Mouse (Mus musculus) retina, embryonic 14.5 days (tissue): Measurements from ENCODE around the gene Coq4.
"Not testable (repeated sequence)": the region's sequence is repeated elsewhere in the genome, so short reads cannot be mapped to it uniquely, and the experiment has no call there.

Experiments
- DNase-seq: peaks from one replicate; pipeline ENCODE4 v3.0.0-alpha.2; 2015; ENCODE audit warnings: low spot score

The Coq4 gene

DNA sequence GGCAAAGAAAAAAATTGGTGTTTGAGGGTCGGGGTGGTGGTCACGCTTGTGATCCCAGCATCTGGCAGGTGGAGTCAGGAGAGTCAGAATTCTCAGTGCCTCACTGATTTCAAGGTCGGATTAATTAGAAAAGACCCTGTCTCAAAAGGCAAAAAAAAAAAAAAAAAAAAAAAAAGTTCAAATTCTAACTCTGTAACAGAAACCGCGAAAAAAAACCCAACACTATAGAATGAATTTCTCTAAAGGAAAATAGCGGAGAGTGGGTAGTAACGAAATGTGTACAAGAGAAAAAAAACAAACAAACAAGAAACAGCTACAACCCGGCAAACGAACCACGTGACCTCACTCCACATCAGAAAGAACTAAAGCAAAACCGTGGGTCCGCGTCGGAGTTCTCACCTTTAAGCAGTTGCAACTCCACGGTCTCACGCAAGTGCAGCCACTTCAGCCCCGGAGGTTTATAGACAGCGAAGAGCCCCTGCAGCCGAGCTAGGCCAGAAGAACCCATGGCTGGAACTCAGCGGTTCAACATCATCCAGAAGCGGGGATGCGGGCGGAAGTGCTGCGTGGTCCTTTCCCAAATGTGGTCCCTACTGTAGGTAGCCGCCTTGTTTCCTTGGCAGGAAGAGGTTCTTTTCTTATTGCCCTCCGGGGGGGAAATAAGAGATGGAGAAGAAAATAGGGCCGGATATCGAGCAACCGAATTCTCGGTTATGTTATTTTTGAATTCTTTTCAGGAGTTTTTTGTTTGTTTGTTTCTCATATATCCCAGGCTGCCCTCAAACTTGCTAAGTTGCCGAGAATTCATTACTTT, at the start of gene Coq4:
Gene Coq4 (plus strand): TSS at position 390 of the 814 bp plus-strand sequence.
- DNase-seq, result peak; percentile 97

DNA sequence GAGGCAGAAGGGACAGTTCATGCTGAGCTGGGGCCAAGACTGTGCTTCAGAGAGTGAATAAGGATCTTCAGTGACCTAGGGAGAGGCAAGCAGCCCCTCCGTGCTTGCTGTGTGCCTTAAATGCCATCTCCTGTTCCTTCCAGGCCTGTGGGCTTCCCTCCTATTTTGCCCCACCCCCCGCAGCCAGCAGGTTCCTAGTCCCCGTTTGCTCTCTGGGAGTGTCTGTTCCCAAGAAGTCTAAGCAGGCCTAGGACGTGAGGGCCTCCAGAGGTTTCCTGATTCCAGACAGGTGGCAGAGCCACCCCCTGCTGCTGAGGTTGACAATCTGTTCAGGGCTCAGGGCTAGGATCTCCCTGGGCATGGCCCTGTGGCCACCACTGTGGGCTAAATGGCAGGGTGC, 48.5 kb upstream of the Coq4 start:
- no peak for DNase-seq

DNA sequence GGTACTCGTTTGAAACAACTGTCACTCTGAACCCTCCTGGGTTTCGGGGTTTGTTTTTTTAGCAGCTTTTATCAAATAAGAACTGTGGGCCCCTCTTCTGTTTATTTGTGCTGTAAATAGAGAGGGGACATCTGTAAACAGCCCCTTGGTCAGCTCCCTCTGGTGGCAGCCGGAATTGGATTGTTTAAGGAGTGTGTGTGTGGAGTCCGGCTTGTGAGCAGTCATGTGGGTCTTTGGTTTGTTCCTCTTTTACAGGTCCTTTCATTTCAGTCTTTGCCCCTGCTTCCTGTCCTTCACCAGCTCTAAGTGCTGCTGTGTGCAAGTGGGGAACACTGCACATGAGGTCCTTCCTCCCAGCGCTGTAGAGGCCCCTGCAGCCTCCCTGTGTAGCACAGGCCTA, 47.9 kb upstream of the Coq4 start:
- DNase-seq, result no peak

DNA sequence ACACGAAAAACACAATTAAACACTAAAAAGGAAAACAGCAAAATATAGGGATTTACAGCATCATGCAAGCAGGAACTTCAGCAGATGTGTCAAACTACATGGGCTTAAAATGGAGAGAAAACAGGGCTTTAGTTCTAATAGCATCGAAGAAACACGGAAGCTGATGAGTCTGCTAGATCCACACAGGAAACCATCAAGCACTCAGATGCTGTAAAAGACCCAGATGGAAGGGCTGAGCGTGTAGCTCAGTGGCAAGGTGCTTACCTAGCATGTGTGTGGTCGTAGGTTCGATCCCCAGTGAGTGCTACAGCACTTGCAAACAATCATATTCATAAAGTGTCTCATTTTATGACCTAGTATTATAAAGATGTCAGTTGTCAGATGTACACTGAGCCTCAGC, 46.1 kb upstream of the Coq4 start:
- no peak for DNase-seq

DNA sequence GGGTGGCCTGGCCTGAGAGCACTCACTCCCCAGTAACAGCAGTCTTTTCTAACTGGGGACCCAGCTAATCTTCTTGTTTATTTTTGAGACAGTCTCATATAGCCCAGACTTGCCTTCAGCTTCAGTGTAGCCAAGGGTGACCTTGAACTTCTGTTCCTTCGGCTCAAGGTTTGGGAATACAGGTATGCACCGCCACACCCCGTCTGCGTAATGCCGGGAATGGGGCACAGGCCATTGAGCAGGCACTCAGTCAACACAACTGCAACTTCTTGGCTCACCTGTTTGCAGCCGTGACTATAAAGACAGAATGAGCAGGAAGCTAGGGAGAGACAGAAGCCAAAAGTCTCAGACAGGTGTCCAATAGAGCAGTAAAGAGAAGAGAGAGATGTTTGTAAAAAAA, 43.0 kb upstream of the Coq4 start:
- DNase-seq, result no peak

DNA sequence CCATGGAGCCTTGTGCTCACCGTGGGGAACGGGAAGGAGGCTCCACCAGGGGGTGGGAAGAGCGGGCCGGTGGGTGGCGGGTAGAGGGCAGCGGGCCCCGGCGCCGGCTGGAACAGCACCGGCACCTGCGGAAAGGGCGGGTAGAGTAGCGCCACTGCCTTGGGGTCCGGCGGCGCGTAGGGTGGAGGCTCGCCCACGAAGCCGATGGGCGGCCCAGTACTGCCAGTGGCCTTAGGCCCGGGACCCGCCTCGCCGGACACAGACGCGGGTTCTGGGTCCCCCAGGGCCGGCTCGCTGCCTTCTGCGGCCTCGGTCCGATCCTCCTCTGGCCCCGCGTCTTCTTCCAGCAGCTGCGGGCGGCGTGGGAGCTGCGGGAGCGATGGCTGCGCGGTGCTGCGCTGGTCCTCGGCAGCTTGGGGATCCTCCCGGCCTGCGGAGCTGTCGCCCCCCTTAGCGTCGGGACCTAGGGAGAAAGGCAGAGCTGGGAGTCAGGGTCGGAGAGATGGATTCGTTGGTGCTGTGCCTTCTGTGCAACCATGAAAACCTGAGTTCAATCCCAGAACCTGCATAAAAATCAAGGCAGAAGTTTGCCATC, 40.0 kb upstream of the Coq4 start:
- DNase-seq, result no peak

DNA sequence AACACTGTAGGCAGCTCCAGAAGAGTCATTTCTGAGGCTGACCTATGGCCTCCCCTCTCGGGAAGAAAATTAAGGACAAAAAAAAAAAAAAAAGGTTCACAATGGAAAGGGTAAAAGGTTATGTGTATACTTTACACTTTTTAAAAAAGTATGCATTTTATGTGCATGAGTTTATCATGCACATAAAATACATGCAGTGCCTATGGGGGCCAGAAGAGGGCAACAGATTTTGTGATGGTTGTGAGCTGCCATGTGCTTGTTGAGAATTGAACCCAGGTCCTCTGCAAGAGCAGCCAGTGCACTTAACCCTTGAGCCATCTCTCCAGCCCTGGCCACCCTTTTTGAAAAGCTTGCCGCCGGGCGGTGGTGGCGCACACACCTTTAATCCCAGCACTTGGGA, 39.4 kb upstream of the Coq4 start:
- peak; percentile 40 for DNase-seq

DNA sequence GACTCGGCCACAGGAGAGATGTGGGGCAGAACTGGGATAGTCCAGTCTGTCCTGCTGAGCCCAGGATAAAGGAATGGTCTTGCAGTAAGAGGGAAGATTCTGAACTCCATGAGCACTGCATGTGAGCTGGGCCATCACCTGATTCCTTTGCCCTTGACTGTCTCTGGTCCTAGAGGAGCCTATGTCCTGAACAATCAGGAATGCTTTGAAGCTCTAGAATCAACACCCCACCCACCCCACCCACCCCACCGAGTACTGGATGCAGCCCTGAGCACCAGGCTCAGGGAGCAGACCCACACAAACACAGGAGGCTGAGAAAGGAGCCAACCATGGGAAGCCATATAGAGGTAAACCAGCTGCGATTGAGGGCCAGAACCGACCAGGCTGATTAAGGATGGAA, 38.8 kb upstream of the Coq4 start:
- no peak for DNase-seq

DNA sequence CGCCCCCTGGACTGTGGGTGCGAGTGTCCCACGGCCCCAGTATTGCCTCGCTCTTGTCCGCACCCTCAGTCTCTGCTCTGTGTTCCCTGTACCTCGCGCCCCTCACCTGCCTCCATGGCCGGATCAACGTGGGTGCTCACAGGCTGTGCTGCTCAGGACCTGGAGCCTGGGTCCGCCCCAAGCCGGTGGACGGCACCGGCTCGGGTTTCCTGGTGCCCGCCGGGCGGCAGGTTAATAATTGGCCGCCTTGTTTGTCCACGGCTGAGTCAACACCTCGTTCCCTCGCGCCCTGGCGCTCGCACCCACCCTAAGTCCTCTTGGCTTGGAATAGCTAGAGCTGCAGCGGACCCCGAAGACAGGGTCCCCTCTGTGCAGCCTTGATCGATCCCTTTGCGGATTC, 35.8 kb upstream of the Coq4 start, which contains the start of gene Gm13420:
Gene Gm13420 (minus strand): TSS at position 189 of the 400 bp plus-strand sequence.
- no peak for DNase-seq

DNA sequence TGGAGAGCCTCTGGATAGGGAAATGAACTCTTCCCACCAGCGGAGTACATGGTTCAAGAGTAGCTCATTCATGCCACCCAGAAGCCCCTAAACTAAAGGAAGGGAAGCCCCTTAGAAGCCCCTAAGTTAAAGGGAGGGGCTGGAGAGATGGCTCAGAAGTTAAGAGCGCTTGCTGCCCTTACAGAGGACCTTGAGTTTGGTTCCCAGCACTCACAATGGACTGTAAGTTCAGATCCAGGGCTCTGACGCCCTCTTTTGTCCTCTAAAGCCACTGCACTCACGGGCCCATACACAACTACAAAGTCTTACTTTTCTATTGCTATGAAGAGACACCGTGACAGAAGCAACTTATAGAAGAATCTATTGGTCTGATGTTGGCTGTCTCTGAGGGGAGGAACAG, 34.9 kb upstream of the Coq4 start:
- no peak for DNase-seq

DNA sequence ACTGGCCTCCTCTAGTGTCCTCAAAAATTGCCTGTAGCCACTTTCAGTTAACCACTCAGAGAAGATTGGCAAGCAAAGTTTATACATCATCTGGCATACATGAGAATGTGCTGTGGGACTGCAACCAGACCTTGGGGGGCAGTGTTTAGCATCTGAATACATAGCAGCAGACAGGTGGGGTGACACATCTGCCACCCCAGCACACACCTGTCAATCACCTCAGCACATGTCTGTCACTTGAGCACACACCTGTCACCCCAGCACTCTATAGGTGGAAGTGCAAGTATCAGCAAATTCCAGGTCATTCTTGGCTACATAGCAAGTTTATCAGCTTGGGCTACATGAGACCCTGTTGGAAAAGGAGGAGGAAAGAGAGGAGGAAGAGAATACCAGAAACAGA, 31.6 kb upstream of the Coq4 start:
- no peak for DNase-seq

DNA sequence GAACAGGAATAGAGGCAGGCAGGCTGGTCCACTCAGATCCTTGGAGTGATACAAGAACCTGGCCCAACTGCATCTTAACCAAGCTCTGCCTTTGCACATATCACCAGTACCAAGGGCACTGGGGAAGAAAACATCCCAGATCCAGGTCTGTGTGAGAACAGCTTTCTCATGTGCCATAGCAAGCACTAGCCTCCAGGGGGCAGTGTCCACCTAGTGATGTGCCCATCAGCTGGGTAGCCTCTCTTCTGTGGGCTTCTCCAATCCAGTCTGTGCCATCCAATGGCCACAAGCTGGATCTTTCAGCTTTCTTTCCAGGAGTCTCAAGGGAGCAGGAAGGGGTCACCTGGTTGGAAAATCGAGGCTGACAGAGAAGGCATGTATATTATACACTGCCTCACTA, 22.5 kb upstream of the Coq4 start:
- peak; percentile 88 for DNase-seq

DNA sequence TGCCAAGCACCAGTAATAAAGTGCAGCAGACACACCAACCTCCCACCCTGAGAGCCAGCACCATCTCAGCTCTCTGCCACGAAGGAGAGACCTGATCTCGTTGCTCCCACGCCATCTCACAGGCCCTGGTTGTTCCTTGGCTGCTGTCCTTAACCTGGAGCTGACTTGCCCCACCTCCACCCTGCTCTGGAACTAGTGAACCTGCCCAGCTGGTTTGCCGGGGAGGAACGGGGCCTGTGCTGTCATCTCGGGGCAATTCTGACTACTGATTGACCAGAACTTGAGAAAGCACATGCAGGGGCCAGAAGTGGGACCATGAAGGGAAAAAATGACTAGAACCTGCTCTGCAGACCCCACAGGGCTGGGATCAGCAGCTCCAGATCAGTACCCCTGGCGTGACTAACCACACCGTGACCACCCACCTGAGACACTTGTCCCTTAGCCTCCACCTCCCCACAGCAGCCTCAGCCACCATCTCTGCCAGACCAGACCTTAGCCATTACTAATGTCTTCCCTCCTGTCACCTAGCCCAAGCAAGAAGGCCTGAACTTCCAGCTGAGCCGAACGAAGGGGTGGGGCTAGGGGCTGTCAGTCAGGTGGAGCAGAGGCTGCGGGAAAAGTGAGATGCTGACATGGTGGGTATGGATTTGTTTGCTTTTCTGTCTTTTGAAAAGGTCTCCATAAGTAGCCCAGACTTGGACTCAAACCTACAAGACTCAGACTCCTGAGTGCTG, 19.1 kb upstream of the Coq4 start:
- DNase-seq, result no peak

DNA sequence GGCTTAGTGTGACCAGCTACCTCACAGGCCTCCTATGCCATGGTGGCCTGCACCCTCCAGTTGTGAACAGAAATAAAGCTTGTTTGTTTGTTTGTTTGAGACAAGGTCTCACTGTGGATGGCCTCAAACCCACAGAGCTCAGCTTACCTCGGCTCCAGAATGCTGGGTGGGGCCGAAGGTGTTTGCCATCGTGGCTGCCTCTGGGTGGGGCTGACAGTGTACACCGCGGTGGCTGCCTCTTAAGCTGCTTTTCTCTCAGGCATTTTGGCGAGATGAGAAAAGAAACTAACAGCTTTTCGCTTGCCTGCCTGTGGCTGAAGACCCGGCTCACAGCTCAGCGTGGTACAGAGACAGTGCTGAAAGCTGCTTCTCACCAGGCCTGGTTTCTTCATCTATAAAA, 18.4 kb upstream of the Coq4 start:
- no peak for DNase-seq

DNA sequence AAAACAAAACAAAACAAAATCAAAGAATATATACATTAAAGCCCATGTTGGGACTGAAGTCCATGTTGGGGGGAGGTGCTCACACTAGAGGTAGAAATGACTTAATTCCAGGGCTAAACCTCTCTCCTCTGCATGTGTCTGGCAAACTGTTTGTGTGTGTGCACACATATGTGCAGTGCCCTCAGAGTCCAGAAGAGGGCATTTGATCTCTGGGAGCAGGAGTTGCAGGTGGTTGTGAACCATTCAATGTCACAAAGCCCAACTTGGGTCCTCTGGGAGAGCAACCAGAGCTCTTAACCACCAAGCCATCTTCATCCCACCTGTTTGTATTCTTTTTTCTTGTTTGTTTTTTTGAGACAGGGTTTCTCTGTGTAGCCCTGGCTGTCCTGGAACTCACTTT, 17.1 kb upstream of the Coq4 start:
- no peak for DNase-seq

DNA sequence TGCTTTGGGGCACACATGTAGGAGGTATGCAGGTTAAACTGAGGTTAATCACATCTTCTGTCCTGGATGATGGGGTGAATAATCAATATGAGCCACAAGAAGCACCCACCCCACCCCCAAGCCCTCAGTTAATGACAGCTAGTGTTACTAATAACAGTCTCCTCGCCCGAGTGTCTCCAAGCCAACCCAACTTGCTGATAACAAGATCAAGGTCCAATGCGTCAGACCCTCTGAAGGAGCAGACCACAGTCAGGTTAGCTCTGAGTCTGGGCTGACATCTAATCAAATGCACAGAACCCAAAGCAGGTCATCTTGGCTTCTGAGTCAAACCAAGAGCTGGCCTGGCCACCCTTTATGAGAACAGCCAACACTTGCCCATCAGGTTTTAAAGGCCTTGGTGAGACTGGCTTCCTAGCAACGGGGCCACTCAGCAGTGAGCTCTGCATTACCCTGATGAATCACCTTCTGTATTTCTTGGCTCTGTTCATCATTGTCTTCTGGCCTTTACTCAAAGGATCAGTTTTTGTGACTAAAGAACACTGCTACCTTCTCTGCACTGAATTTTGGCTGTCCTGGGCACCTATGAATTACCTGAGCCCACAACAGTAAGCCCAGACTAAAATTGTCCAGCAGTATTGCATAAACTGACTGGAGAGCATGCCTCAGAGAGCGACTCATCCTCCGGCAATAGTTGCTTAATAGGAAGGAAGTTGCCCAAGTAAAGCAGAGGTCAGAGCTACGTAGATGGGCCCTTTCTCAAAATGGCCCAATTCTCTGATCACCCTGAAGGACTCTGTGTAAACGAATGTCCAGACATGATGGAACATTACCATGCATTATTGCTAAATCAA, 15.5 kb upstream of the Coq4 start:
- no peak for DNase-seq

DNA sequence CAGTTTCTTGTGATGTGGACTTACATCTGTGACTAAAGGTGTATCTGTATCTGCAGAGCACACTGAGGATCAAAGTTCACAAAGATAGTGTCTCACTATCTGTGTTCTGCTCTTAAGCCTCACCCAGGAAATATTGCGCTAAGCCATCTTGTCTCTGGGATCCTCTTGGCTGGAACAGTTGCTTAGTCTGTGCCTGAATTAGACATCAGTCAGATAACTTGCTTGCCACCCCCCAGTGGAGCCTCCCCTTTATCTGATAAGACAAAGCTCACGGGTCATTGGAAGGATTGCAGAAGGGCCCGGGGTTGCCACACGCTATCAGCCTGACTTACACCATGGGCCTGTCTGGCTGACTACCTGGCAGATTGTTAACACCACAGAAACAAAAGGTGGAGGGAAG, 14.0 kb upstream of the Coq4 start:
- no peak for DNase-seq

DNA sequence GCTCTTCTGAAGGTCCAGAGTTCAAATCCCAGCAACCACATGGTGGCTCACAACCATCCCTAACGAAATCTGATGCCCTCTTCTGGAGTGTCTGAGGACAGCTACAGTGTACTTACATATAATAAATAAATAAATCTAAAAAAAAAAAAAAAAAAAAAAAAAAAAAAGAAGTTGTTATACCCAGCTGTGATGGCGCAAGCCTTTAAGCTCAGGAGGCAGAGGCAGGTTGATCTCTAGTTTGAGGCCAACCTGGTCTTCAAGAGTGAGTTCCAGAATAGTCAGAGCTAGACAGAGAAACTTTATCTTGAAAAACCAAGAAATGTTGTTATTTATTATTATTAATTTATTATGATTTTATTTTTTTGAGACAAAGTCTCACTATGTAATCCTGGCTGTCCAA, 6.0 kb upstream of the Coq4 start:
- not testable (repeated sequence) for DNase-seq

DNA sequence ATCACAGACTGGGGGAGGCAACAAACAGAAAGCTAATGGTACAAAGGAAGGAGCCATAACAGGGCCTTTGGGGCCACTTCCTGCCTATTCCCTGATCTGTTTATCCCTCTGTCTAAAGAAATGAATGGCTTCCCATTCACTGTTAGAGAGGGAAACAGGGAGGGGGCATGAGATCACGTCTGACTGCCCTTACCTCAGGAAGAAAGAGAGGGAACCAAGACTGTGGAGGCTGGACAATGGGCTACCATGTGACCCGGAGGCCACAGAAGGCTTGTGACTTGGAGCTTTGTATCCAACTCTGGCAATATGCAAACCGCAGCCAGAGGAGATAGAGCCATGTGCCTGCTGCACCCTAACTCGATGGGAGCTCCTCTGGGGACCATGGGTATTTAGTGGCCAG, 3.0 kb upstream of the Coq4 start:
- DNase-seq, result no peak

DNA sequence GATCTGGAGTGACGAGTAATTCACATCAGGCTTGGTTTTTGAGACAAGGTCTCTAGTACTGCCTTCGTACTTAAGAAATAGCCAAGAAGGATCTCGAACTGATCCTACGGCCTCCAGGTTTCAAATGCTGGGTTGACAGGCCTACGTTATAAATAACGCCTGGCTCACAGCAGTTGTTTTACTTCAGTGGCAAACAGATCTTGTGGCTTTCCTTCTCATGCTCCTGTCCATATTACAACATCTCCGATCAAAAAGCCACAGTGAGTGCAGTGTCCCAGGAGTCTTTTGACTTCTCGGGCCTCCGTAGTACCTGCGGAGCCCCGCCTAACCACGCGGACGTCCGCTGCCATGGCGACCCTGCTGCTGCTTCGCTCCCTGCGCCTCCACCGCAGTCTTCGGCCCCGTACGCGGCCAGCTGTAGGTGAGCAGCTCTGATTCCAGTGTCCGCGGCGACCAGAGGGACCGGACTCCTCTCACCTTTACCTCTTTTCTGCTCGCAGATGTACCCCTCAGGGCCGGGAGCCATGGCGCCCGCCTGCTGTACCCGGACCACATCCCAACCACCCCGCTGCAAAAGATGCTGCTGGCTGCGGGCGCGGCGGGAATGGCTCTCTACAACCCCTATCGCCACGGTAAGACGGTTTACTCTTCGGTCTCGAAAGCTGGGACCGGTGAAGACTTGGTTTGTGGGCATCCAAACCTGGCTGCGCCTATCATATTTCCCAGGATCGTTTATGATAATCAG, 816 bp downstream of the Coq4 start, which contains the start of gene Trub2:
Gene Trub2 (minus strand): TSS at position 566 of the 745 bp plus-strand sequence.
- peak; percentile 87 for DNase-seq

DNA sequence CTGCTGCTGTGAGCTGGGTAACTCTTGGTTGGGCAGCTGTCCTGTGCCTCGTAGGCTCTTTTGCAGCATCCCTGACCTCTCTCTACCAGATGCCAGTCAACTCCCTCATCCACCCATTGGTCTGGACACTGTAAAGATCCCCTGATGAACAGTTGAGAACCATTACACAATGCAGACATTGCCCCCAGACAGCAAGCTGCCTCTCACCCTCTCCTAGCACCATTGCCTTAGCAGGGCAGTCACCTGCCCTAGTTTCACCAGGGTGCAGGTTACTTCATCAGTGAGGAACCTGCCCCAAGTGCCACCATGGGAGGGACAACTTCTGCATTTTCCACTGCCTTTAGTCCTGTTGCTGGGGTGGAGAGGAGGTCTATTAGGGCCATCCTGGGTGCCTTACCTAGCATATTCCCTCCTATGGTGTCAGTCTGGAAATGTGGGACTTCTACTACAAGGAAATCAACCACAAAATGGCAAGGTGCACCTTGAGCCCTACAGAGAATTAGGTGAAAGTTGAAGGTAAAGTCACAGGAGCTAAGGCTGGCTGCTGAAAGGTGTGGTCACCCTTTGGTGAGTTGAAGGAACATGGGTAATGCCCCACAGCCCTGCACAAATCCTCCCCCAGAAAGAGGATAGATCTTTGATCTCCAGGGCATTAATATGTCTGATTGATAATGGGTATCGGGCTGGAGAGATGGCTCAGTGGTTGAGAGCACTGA, 5.6 kb downstream of the Coq4 start:
- no peak for DNase-seq
